Mouse (Mus musculus) heart, postnatal 0 days (tissue): Measurements from ENCODE around the gene Rfxap. TPM values are rescaled to one million over a fixed set of nuclear protein-coding genes. Genes with fewer than 3 reads are reported as not detected.

Experiments
- ATAC-seq: fragments of 200-750 bp; cut with Nextera tagmentation; 2 replicates; pipeline ENCODE4 v1.8.0; 2017; ENCODE audit warnings: low read depth, moderate number of reproducible peaks, moderate library complexity; ENCODE audit not compliant: insufficient read depth
- DNase-seq: peaks from one replicate; pipeline ENCODE4 v3.0.0-alpha.2; 2016; ENCODE audit warnings: low spot score
- H3K27ac ChIP-seq: fragments of 300-500 bp; sonication (generic); 2 replicates; pipeline ENCODE4 v1.5.1; 2014; ENCODE audit warnings: low read depth, mild to moderate bottlenecking
- H3K27me3 ChIP-seq: fragments of 300-500 bp; sonication (generic); 2 replicates; pipeline ENCODE4 v1.6.1; 2014; ENCODE audit warnings: low read length, mixed read lengths; ENCODE audit not compliant: control insufficient read depth, insufficient read depth
- H3K36me3 ChIP-seq: fragments of 300-500 bp; sonication (generic); replicated peaks from 2 replicates; pipeline ENCODE4 v1.6.1; 2014; ENCODE audit warnings: low read length, mixed read lengths; ENCODE audit not compliant: control insufficient read depth, insufficient read depth
- H3K4me1 ChIP-seq: fragments of 300-500 bp; sonication (generic); 2 replicates; pipeline ENCODE4 v1.6.1; 2014; ENCODE audit warnings: antibody characterized with exemption; ENCODE audit not compliant: control insufficient read depth, insufficient read depth
- H3K4me2 ChIP-seq: fragments of 300-500 bp; sonication (generic); 2 replicates; pipeline ENCODE4 v1.6.1; 2014; ENCODE audit warnings: low read depth, mild to moderate bottlenecking, low read length, moderate library complexity
- H3K4me3 ChIP-seq: fragments of 300-500 bp; sonication (generic); 2 replicates; pipeline ENCODE4 v1.5.1; 2014; ENCODE audit warnings: low read depth, low read length
- H3K9ac ChIP-seq: fragments of 300-500 bp; sonication (generic); replicated peaks from 2 replicates; pipeline ENCODE4 v1.6.1; 2014; ENCODE audit warnings: low read depth, low read length, mixed read lengths
- H3K9me3 ChIP-seq: fragments of 300-500 bp; sonication (generic); replicated peaks from 2 replicates; pipeline ENCODE4 v1.6.1; 2016; ENCODE audit warnings: low read length; ENCODE audit not compliant: control insufficient read depth
- CTCF ChIP-seq: IDR thresholded peaks from 2 replicates; pipeline ENCODE4 v1.5.1; 2016; ENCODE audit warnings: antibody characterized with exemption, control low read depth, low read depth
- EP300 ChIP-seq: IDR thresholded peaks from 2 replicates; pipeline ENCODE4 v1.6.1; 2016; ENCODE audit warnings: antibody characterized with exemption, low read depth
- WGBS: fragments of 180-500 bp; shearing (Covaris S2); extraction: QIAGEN DNeasy Blood & Tissue Kit; methylation state at CpG from one replicate; pipeline ENCODE4 v1.1.7; 2014; 5-methylcytosine and 5-hydroxymethylcytosine counted together
- polyA plus RNA-seq: library from polyadenylated mRNA; unstranded; fragments of >200 nt; fragmentation: Nextera tagmentation; extraction: Ambion mirVana; gene quantifications from 2 replicates; pipeline ENCODE4 v1.2.1, GENCODE M21; 2015
- total RNA-seq: library from RNA; depleted of rRNA; stranded (reverse); fragments of >200 nt; gene quantifications from 2 replicates; pipeline ENCODE4 v1.2.3, GENCODE M21; 2014; ENCODE audit warnings: low replicate concordance

Gene Rfxap
- total and polyA plus RNA-seq, 2 experiments from 2014 or later = 14.5 to 21.2 TPM

DNA sequence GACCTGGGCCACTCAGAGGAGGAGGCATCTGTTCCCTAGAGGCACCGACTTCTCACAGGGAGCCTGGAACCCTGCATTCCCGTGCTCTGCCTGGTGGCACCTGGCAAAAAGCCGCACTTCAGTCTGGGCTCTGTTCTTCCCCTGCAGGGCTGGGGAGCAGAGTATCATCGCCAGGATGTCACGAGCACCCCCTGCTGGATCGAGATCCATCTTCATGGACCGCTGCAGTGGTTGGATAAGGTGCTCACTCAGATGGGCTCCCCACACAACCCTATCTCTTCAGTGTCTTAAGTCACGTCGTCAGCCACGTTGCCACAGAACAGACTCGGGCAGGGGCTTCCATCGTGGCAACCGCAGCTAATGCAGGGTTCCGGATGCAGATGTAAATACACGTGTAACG lies 10.4 kb downstream of the Rfxap start:
- Histone ChIP-seq H3K4me3 (no peak overlapping the region), H3K27ac (no peak overlapping the region), H3K36me3 (0 out of 2 replicates have a peak, but pooled peaks cover 4% of the 10 kb centered on the region), H3K4me2 (no peak overlapping the region), H3K4me1 (no peaks in the 10 kb centered on the region), H3K27me3 (no peaks in the 10 kb centered on the region), H3K9ac (no peak overlapping the region), H3K9me3 (peaks cover 6% of the 10 kb centered on the region; the same call in 1 of the 2 replicates)
- DNase-seq (peak; percentile 35), ATAC-seq (peak; percentile 79)
- 26% methylated on average over 16 of the region's 16 CpGs for WGBS
- no peak for TF ChIP-seq EP300
- TF ChIP-seq CTCF = peak; percentile 81

DNA sequence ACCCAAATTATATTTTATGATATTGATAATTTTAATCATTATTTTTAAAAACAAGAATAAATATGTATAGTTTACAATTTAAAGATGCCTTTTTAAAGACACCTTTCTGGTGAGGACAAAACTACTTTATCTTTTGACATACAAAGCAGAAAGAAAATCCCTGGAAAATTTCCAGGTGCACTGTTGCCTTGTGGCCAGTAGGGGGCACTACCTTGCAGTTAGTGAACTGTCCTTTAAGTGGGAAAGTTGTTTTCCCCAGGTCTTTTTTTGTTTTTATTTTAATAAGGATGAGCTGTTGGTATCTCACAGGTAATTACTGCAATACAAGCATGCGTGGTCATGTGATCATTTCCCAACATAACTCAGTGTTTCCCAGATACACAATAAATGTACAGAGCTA lies 11.8 kb downstream of the Rfxap start:
- peaks cover 6% of the 10 kb centered on the region; the same call in 1 of the 2 replicates for H3K9me3 ChIP-seq
- H3K4me3 ChIP-seq = no peak overlapping the region
- peak; percentile 31; the same call in 1 of the 2 replicates for TF ChIP-seq CTCF
- TF ChIP-seq EP300 = no peak
- ATAC-seq (no peak), DNase-seq (no peak)
- H3K9ac ChIP-seq = no peak overlapping the region
- no peaks in the 10 kb centered on the region for H3K4me1 ChIP-seq
- no peak overlapping the region for H3K4me2 ChIP-seq
- H3K36me3 ChIP-seq = 0 out of 2 replicates have a peak, but pooled peaks cover 4% of the 10 kb centered on the region
- no peaks in the 10 kb centered on the region for H3K27me3 ChIP-seq
- 95% methylated on average over 1 of the region's 1 CpGs for WGBS
- no peak overlapping the region for H3K27ac ChIP-seq

DNA sequence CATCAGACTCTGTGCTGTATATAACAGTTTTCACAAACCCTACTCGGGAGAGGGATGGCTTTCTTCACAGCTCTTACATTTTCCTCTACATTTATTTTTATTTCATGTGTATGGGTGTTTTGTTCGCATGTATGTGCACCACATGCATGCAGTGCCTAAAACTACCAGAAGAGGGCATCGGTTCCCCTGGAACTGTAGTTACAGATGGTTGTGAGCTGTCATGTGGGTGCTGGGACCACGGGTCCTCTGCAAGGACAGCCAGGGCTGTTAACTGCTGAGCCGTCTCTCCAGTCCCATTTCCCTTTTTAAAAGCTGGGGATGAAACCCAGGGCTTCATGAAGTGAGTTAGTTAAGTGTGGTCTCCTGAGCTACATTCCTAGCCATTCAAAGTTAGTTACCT lies 12.2 kb downstream of the Rfxap start:
- Histone ChIP-seq H3K27ac (no peak overlapping the region), H3K36me3 (0 out of 2 replicates have a peak, but pooled peaks cover 4% of the 10 kb centered on the region), H3K4me3 (no peak overlapping the region), H3K4me1 (no peaks in the 10 kb centered on the region), H3K27me3 (no peaks in the 10 kb centered on the region), H3K9me3 (peaks cover 6% of the 10 kb centered on the region; the same call in 1 of the 2 replicates), H3K9ac (no peak overlapping the region), H3K4me2 (no peak overlapping the region)
- 93% methylated on average over 5 of the region's 5 CpGs for WGBS
- ATAC-seq (no peak), DNase-seq (no peak)
- TF ChIP-seq EP300 (no peak), CTCF (no peak)

DNA sequence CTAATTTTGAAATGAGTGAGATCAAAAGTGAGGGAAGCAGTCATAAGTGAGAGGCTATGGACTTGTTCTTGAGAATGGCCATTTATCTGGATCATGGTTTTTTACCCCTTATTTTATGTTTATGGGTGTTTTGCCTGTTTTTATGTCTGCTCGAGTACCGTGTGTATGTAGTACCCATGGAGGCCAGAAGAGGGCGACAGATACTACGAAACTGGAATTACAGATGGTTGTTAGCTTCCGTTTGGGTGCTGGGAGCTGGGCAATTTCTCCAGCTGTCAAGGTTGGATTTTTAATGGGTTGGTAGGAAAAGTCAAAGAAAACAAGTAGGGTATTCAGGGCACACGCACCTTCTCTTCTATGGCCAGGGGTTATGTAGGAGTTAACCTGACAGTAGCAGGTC lies 13.8 kb downstream of the Rfxap start:
- WGBS = 86% methylated on average over 6 of the region's 6 CpGs
- H3K4me2 ChIP-seq = no peak overlapping the region
- no peaks in the 10 kb centered on the region for H3K27me3 ChIP-seq

DNA sequence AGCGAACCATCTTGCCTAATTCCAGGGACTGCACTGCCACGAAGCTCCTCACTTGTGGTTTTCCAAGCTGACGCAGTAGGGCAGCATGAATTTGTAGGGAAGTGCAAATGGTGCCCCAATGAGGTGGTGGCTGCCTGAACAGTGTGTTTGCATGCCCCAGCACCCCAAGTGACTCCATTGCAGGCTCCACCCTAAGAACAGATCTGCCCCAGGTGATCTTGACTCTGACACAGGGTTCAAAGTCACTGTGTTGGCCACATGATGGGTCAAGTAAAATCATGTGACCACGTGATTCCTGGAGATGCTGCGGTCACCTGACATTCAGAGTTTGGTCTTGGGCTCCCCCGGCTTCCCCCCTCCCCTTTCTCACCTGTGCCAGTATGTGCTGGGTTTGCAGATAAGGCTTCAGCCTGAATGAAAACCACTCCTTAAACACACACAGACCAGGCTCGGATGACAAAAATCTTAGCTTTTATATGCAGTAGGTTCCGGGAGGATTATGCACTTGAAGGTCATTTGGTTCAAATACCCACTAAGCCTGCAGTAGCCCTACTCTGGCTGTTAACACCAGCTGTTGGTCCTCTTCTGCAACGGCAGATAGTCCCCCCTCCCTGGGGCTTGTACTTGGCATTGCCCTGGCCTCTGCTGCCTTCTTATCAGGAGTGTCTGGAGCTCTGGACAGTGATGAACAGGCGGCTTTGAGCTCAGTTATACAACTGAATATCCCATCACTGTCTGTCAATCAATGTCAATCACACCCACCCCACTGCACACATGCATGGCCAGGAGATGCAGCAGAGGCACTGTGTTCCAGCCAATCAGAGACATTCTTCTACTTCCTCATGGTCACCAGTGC lies 15.5 kb downstream of the Rfxap start:
- 0 out of 2 replicates have a peak, but pooled peaks cover 4% of the 10 kb centered on the region for H3K36me3 ChIP-seq
- 0 out of 2 replicates have a peak, but pooled peaks have one; percentile 31 for ATAC-seq

More for the DNA sequence above, 13.8 kb downstream of the Rfxap start:
- H3K9me3 ChIP-seq = peaks cover 6% of the 10 kb centered on the region; the same call in 1 of the 2 replicates
- 0 out of 2 replicates have a peak, but pooled peaks cover 4% of the 10 kb centered on the region for H3K36me3 ChIP-seq
- H3K9ac ChIP-seq = no peak overlapping the region
- no peak for TF ChIP-seq CTCF
- no peak for TF ChIP-seq EP300
- no peak for DNase-seq
- no peak overlapping the region for H3K27ac ChIP-seq
- H3K4me1 ChIP-seq = no peaks in the 10 kb centered on the region
- ATAC-seq = no peak
- H3K4me3 ChIP-seq = no peak overlapping the region

More for the DNA sequence above, 15.5 kb downstream of the Rfxap start:
- Histone ChIP-seq H3K4me1 (no peaks in the 10 kb centered on the region), H3K4me2 (no peak overlapping the region), H3K27ac (no peak overlapping the region), H3K9ac (no peak overlapping the region), H3K27me3 (no peaks in the 10 kb centered on the region), H3K4me3 (no peak overlapping the region), H3K9me3 (peaks cover 6% of the 10 kb centered on the region; the same call in 1 of the 2 replicates)
- DNase-seq = no peak
- WGBS = 56% methylated on average over 10 of the region's 10 CpGs
- TF ChIP-seq EP300 (no peak), CTCF (no peak)
